Mouse (Mus musculus) frontal cortex, adult 2 months (tissue): Measurements from ENCODE around the gene Dok3. TPM values are rescaled to one million over a fixed set of nuclear protein-coding genes. Genes with fewer than 3 reads are reported as not detected.
"Not testable (repeated sequence)": the region's sequence is repeated elsewhere in the genome, so short reads cannot be mapped to it uniquely, and the experiment has no call there.

Source experiments
- DNase-seq, 2 experiments: peaks; one replicate each; pipeline ENCODE4 v3.0.0; 2022; ENCODE audit warnings: low spot score in 1 of 2; ENCODE audit errors: extremely low spot score in 1 of 2
- polyA plus RNA-seq: library from polyadenylated mRNA; depleted of rRNA; stranded (reverse); fragments of >200 nt; gene quantifications from 2 replicates; pipeline ENCODE4 v1.2.3, GENCODE M21; 2012; rRNA removed

Gene Dok3
- 14.7 and 19.6 TPM in 2 replicates for polyA plus RNA-seq

- DNase-seq: no peak
These were observed at the start of gene Dok3 for GRCm38 (mm10) chr13:55529198-55529915. Gene Dok3, minus strand, starts transcription at chr13:55529296.

GRCm38 (mm10) chr13:55578086-55578485 lies 49.0 kb upstream of the Dok3 start:
- DNase-seq: no peak

GRCm38 (mm10) chr13:55576872-55577271 lies 47.8 kb upstream of the Dok3 start:
- not testable (repeated sequence) for DNase-seq

- no peak for DNase-seq
These were observed 46.8 kb upstream of the Dok3 start for GRCm38 (mm10) chr13:55575932-55576331.

GRCm38 (mm10) chr13:55574321-55574720 lies 45.2 kb upstream of the Dok3 start:
- no peak for DNase-seq

- DNase-seq: no peak
These were observed 44.3 kb upstream of the Dok3 start, which contains the start of gene Tmed9 for GRCm38 (mm10) chr13:55573432-55573831. Gene Tmed9, plus strand, starts transcription at chr13:55573732.

GRCm38 (mm10) chr13:55571977-55572376 lies 42.9 kb upstream of the Dok3 start:
- DNase-seq: no peak

GRCm38 (mm10) chr13:55571027-55571751 lies 42.1 kb upstream of the Dok3 start, which contains the start of gene Fam193b:
Gene Fam193b, minus strand, starts transcription at chr13:55571120.
- DNase-seq: peak; percentile 87 to 95

GRCm38 (mm10) chr13:55570286-55570973 lies 41.3 kb upstream of the Dok3 start:
- peak in 1 of 2 experiments; percentile 16 for DNase-seq

GRCm38 (mm10) chr13:55569726-55570285 lies 40.7 kb upstream of the Dok3 start:
- DNase-seq: peak in 1 of 2 experiments; percentile 34

GRCm38 (mm10) chr13:55568524-55568923 lies 39.4 kb upstream of the Dok3 start:
- DNase-seq: not testable (repeated sequence)

- DNase-seq: no peak
These were observed 38.9 kb upstream of the Dok3 start for GRCm38 (mm10) chr13:55567949-55568348.

GRCm38 (mm10) chr13:55567001-55567400 lies 37.9 kb upstream of the Dok3 start:
- no peak for DNase-seq

- DNase-seq: no peak
These were observed 34.3 kb upstream of the Dok3 start for GRCm38 (mm10) chr13:55563266-55563879.

GRCm38 (mm10) chr13:55557499-55557898 lies 28.4 kb upstream of the Dok3 start:
- DNase-seq: no peak

- DNase-seq: no peak
These were observed 26.8 kb upstream of the Dok3 start for GRCm38 (mm10) chr13:55555921-55556320.

GRCm38 (mm10) chr13:55549061-55549460 lies 20.0 kb upstream of the Dok3 start:
- DNase-seq: no peak

- DNase-seq: no peak
These were observed 19.3 kb upstream of the Dok3 start for GRCm38 (mm10) chr13:55548426-55548825.

- no peak for DNase-seq
These were observed 18.8 kb upstream of the Dok3 start for GRCm38 (mm10) chr13:55547916-55548315.

GRCm38 (mm10) chr13:55544792-55545191 lies 15.7 kb upstream of the Dok3 start:
- no peak for DNase-seq
